Mouse (Mus musculus) ES-E14 (cell line): ENCODE data around the gene Gdf10.

ENCODE experiments used
- CHD2 ChIP-seq: IDR thresholded peaks from 2 replicates; pipeline ENCODE4 v1.6.1; 2014; ENCODE audit warnings: mild to moderate bottlenecking, low read depth, low read length, inconsistent platforms
- HCFC1 ChIP-seq: IDR thresholded peaks from 2 replicates; pipeline ENCODE4 v1.6.1; 2012; ENCODE audit warnings: low read length, inconsistent platforms, borderline replicate concordance; ENCODE audit not compliant: insufficient read depth
- MAFK ChIP-seq: IDR thresholded peaks from 2 replicates; pipeline ENCODE4 v1.6.1; 2014; ENCODE audit warnings: mild to moderate bottlenecking, low read depth, low read length, inconsistent platforms; ENCODE audit not compliant: insufficient read depth
- ZC3H11A ChIP-seq: IDR thresholded peaks from 2 replicates; pipeline ENCODE4 v1.6.1; 2012; ENCODE audit warnings: low read depth, mild to moderate bottlenecking, inconsistent platforms, low read length, borderline replicate concordance
- ZNF384 ChIP-seq: IDR thresholded peaks from 2 replicates; pipeline ENCODE4 v1.6.1; 2012; ENCODE audit warnings: low read depth, low read length, inconsistent platforms

DNA sequence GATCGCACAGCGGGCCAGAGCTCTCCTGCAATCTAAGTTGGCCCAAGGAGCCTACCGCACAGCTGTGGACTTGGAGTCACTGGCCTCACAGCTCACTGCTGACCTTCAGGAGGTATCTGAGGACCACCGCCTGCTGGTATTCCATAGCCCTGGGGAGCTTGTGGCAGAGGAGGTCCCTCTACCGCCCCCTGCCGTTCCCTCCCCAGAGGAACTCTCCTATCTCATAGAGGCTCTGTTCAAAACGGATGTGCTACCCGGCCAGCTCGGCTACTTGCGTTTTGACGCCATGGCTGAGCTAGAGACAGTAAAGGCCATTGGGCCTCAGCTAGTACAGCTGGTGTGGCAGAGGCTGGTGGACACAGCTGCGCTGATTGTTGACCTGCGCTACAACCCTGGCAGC is 32.7 kb downstream of the Gdf10 start:
- TF ChIP-seq HCFC1 (no peak), MAFK (no peak), ZC3H11A (no peak), ZNF384 (no peak), CHD2 (no peak)
